Mouse (Mus musculus): Measurements from ENCODE around the gene Bex1. TPM values are rescaled to one million over a fixed set of nuclear protein-coding genes. Genes with fewer than 3 reads are reported as not detected.

Gene Bex1
- total RNA-seq, 2 experiments from 2014 or later, result 13.9 to 15.0 TPM

DNA sequence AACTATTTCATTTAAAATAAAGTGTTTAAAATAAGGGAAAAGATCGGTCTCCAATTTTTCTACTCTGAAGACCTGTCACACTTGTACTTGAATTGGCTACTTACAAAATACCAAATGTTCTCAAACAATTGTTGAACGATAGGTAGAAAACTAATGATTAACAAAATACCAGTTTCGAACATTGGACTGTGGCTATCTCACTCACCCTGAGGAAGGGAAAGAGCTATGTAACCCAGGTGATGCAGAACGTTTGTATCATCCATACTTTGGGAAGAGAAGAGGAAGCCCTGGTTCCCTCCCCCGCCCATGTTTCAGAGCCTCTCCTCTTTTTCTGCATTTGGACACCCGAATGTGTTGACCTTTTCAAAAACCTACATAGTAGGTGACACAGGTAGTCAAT is 10.9 kb downstream of the Bex1 start:
- no peak for TF ChIP-seq CTCF (IDR thresholded peaks at IDR 0.05)
- DNase-seq, result no peak
- Histone ChIP-seq H3K27ac (no peak overlapping the region), H3K4me3 (no peak overlapping the region)
- intact Hi-C loops (cut with DNase I), result no loop called here

DNA sequence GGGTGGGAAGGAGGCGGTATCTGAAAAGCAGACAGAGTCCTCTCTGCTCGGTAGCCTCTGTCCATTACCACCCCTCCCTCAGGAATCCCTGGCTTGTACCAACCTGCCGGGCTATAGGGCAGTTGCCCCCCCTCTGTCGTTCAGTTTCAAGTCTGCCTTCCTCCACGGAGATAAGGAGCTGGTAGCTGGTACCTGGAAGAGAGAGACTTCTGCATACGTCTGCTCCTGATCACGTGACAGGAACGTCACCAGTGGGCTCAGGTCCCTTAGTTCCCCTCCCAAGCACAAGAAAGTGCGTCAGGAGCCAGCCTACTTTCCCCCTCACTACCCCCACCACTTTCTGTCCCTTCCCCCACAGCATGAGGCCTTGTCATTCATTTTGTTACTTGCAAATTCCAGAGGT is 11.6 kb downstream of the Bex1 start, which contains the start of gene Tceal5:
Gene Tceal5, minus strand, starts transcription at position 213 of the 403 bp plus-strand sequence.
- Histone ChIP-seq H3K27ac (peak within 1 kb of the TSS; percentile 74), H3K4me3 (peak within 1 kb of the TSS; percentile 73)
- DNase-seq, result peak; percentile 42
- intact Hi-C loops (cut with DNase I), result no loop called here
- TF ChIP-seq CTCF (IDR thresholded peaks at IDR 0.05), result no peak

DNA sequence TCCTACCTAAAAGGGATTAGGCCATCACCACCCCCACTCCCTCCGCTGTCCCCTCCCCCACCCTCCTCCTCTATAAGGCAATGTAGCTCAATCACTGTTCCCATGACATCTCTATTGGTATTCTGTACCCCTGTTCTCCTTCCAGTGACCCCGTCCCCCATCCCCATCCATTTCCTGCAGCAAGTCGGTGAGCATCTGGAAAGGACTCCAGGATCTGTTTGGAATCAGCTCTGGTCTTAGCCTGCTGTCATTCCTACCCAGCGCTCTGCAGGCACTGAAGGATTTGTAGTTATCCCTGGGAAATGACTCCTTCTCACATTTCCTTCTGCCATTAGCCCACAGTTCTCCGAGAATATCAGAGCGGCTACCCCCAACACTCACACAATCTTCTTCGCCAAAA is 12.1 kb downstream of the Bex1 start:
- no peak for TF ChIP-seq CTCF (IDR thresholded peaks at IDR 0.05)
- Histone ChIP-seq H3K4me3 (peak overlapping the region; percentile 73), H3K27ac (peak overlapping the region; percentile 74)
- DNase-seq, result no peak
- intact Hi-C loops (cut with DNase I), result no loop called here

DNA sequence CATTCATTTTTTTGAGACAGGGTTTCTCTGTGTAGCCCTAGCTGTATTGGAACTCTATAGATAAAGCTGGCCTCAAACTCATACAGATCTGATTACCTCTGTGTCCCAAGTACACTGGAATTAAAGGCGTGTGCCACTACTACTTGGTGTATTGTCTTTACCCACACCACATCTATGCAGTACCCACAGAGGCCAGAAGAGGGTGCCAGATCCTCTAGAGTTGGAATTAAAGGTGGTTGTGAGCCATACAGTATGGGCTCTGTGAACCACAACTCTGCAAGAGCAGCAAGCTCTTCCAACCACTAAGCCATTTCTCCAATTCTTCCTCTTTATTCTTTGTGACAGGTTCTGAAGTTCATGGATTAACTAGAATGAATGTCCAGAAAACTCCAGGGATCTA is 18.4 kb downstream of the Bex1 start:
- H3K4me3 ChIP-seq, result no peak overlapping the region
- intact Hi-C loops (cut with DNase I), result loop anchor here (2.0 kb wide), 1 partner anchor 108 kb away; no protein-coding TSS in a partner anchor
- TF ChIP-seq CTCF (IDR thresholded peaks at IDR 0.05), result peak; percentile 67
- peak; percentile 31 for DNase-seq
- H3K27ac ChIP-seq, result no peak overlapping the region

DNA sequence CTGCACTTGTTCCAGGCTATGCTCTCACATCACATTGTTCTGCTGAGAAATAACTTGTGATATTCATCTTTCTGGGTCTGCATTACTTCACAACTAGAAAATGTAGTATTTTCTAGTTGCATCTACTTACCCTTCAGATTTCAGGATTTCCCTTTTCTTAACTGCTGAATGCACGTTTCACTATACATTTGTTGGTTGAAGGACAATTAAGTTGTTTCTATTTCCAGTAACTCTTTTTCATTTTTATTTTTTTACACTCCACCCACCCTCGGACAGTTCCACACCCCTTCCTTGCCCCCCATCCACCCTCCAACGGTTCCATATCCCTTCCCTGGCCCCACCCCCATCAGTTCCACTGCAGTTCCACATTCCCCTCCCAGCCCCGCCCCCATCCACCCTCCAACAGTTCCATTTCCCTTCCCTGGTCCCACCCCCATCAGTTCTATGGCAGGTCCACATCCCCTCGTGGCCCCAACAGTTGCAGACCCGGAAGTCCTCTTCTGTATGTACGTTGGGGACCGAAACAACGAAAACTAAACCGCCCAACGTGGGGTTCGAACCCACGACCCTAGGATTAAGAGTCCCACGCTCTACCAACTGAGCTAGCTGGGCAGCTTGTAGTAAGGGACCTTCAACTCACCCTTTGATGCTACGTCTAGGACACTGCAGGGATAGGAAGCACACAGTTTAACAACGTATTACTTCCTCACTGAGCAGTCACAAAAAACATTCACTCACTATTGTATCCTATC is 19.9 kb downstream of the Bex1 start:
- DNase-seq, result no peak
- intact Hi-C loops (cut with DNase I), result no loop called here
- no peak overlapping the region for H3K27ac ChIP-seq
- no peak for TF ChIP-seq CTCF (IDR thresholded peaks at IDR 0.05)
- H3K4me3 ChIP-seq, result no peak overlapping the region

DNA sequence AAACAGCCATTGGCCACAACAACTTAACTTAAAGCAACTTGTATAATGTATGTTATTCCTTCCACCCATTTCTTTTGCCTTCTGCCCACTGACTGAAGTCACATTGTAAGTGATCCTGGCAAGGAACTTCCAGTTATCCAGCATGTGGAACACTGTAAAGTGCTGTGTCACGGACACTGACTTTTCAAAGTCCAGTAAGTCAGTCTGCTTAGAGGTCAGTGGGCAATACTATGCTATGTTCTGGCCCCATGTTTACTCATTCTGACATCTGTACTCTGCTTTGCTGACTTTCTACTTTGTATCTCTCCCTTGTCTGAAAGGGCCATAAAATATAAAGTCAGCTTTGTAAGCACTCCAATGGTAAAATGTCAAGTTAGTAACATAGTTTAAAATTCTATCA is 32.2 kb downstream of the Bex1 start:
- Histone ChIP-seq H3K4me3 (no peak overlapping the region), H3K27ac (no peak overlapping the region)
- TF ChIP-seq CTCF (IDR thresholded peaks at IDR 0.05), result no peak
- DNase-seq, result no peak
- intact Hi-C loops (cut with DNase I), result no loop called here

DNA sequence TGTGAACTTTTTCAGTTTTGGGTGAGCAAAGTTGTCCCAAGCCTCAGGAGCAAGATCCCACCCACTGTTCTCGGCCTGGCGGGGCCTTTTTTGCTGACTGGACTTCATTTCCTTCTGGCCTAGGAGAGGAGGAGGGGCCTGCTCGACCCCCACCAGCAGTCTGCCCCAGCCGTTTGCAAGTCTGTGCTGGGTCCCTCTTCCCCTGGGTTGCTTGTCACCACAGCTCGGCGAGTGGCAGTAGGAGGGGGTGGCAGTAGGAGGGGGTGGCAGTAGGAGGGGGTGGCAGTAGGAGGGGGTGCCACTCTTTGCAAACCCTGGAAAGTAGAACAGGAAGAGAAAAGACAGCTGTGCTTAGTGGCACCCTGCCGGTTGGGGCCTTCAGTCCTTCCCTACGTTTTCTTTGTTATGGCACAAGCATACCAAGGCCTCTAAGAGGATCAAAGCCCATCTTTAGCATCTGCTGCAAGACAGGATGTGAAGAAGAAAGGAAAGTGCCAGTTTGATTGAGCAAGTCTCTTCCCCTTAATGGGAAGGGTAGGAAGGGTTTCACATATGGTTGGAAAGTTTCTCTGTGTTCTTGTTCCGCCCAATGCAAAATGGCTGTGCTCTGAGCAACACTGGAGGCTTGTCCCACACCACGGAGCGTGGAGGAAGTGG is 34.3 kb downstream of the Bex1 start:
- DNase-seq, result no peak
- Histone ChIP-seq H3K4me3 (no peak overlapping the region), H3K27ac (no peak overlapping the region)
- TF ChIP-seq CTCF (IDR thresholded peaks at IDR 0.05), result no peak
- intact Hi-C loops (cut with DNase I), result no loop called here

DNA sequence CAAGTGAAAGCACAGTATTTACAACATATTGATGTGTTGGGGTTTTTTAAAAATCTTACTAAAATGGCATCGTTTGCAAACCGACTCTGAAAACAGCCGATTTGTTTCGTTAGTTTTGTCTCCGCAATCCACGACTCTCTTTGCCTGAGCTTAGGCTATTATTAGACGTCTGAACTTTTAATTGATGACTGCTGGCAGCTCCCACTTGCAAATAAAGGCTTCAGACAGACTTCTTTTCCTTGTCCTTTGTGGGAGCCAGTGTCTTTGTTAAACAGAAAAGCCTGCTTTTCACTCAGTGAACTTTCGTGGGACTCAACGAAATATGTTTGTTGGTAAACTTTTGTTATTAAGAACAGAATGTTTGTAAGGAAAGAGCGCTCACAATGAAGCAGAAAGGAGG is 42.5 kb downstream of the Bex1 start:
- Histone ChIP-seq H3K4me3 (peak overlapping the region; percentile 71), H3K27ac (peak overlapping the region; percentile 88)
- intact Hi-C loops (cut with DNase I), result no loop called here
- DNase-seq, result no peak
- TF ChIP-seq CTCF (IDR thresholded peaks at IDR 0.05), result no peak

DNA sequence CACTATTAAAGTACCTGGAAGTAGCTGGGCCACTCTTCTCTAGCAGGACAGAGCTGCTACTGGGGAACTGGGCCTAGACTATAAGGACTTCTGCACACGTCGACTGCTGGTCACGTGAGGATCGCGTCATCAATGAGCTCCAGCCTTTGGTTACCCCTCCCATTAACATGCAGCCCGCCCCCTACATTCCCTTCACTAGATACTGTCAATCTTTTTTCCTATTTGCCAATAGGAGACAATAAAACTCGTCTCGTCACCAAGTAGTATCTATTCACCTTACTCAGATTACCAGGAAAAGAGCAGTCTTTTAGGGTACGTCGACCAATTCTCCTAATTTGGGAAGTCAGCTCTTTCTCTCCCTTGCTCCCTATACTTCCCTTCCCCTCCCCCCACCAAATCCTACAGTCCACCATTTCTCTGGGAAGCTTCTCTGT is 43.2 kb downstream of the Bex1 start, which contains the start of gene Tceal8:
Gene Tceal8, minus strand, starts transcription at position 225 of the 434 bp plus-strand sequence.
- DNase-seq, result peak; percentile 77
- H3K4me3 ChIP-seq, result peak within 1 kb of the TSS; percentile 71
- intact Hi-C loops (cut with DNase I), result no loop called here
- no peak for TF ChIP-seq CTCF (IDR thresholded peaks at IDR 0.05)
- H3K27ac ChIP-seq, result peak within 1 kb of the TSS; percentile 88

DNA sequence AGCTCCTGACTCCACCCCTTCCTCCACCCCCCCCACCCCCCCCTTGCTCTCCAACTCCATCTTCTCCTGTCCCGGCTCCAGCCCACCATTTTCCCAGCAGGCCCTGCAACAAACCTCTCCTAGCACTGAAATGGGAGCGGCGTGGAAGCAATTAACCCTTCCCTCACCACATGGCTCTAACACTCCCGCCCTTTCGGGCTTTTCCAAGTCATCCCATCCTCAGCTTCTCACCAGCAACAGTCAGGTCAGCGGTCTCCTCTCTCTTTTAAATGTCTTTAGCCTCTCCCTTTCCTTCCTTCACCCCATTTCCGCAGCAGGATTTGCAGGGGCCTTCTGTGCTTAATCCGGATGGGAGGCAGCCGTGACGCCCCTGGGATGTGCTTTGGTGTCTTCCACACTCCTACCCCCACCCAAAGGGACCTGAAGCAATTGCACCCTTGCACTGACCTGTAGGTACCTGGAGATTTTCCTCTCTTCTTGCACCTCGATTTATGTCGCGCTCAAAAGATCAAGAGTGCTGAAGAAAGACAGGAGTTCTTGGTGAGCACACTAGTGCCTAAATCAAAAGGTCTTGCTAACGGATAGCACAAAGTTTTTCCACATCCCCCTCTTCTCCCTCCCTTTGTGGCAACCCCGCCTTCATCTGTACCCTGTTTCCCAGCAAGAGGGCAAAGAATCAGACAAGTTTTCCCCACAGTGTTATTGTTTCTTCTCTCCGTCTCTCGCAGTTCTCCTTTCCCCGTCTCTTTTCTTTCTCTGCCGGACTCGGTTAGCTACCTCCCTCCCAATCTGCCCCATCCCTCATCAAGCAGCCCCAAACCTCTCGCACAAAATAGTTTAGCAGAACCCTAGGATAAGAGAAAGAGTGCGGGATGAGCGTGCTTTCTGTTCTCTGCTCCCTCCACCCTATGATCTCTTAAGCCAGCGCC is 43.9 kb downstream of the Bex1 start:
- peak; percentile 64 for DNase-seq
- no peak for TF ChIP-seq CTCF (IDR thresholded peaks at IDR 0.05)
- Histone ChIP-seq H3K27ac (peak overlapping the region; percentile 88), H3K4me3 (peak overlapping the region; percentile 71)
- intact Hi-C loops (cut with DNase I), result no loop called here

DNA sequence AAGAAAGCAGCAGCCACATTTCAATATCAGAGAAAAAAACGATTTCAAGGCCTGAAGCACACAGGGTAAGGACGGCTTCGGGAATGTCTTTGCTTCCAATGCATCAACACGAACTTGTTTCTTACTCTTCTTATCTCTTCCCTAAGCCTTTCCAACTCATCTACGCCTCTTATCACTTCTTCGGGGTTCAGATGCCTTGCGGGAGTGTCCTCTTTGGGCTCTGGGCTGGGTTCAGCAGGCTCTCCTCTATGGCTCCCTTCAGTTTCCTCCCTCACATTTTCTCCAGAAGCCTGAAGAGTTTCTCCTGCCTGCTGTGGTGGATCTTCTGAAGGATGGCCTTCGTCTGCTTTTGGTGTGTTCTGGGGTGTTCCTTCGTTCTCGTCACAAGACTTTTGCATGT is 44.7 kb downstream of the Bex1 start:
- Histone ChIP-seq H3K27ac (no peak overlapping the region; the same call in 1 of the 2 replicates), H3K4me3 (peak overlapping the region; percentile 71)

More for the DNA sequence above, 44.7 kb downstream of the Bex1 start:
- DNase-seq, result no peak
- intact Hi-C loops (cut with DNase I), result no loop called here
- TF ChIP-seq CTCF (IDR thresholded peaks at IDR 0.05), result no peak

Small RNAs within 50 kb of the gene (microRNA-seq; reads per million reads assigned to microRNA genes)
- gene Mir6383, result not detected

Other genes with a start within 250 kb of the Bex1 start
- gene Arxes2, start 221.7 kb downstream of the Bex1 start, total RNA-seq (2021), result under 1 TPM in 1 of 2 experiments, not detected in 1; 0.56 TPM
- under 1 TPM in 1 of 2 experiments, not detected in 1; 0.20 TPM for gene Arxes1, start 182.1 kb downstream of the Bex1 start, total RNA-seq (2021)
- gene Bex2, start 147.3 kb downstream of the Bex1 start, total RNA-seq (2021), result under 1 TPM in 1 of 2 experiments, not detected in 1; 0.70 TPM
- not detected for gene Nxf3, start 130.3 kb downstream of the Bex1 start, total RNA-seq (2021)
- gene Bex4, start 76.5 kb downstream of the Bex1 start, total RNA-seq (2021), result not detected
- 10 to 100 TPM in 1 of 2 experiments, 1 to 10 TPM in 1; 9.5 to 11.2 TPM for gene Tceal8, start 43.2 kb downstream of the Bex1 start, total RNA-seq (2021)
- 10 to 100 TPM; 19.8 to 29.3 TPM for gene Tceal5, start 11.6 kb downstream of the Bex1 start, total RNA-seq (2021)
- gene Tceal7, start 734 bp downstream of the Bex1 start, total RNA-seq (2021), result 10 to 100 TPM; 15.6 to 47.9 TPM
- gene Tceal9, start 29.6 kb upstream of the Bex1 start, total RNA-seq (2021), result 10 to 100 TPM; 18.4 to 30.3 TPM
- 1 to 10 TPM; 2.7 to 4.3 TPM for gene Bex3, start 54.7 kb upstream of the Bex1 start, total RNA-seq (2021)